Mouse (Mus musculus) CH12.LX (cell line): Measurements from ENCODE around the gene Cyp2b13. TPM values are rescaled to one million over a fixed set of nuclear protein-coding genes. Genes with fewer than 3 reads are reported as not detected.
"Not testable (repeated sequence)": the region's sequence is repeated elsewhere in the genome, so short reads cannot be mapped to it uniquely, and the experiment has no call there.

Experiments used
- DNase-seq: peaks from one replicate; pipeline ENCODE4 v3.0.0-alpha.2; 2013; ENCODE audit errors: extremely low read depth
- H3K27ac ChIP-seq: 2 replicates; pipeline ENCODE4 v1.5.1; 2012; ENCODE audit warnings: low read depth, mild to moderate bottlenecking, control low read depth, moderate library complexity; ENCODE audit not compliant: insufficient read depth
- H3K27me3 ChIP-seq: replicated peaks from 2 replicates; pipeline ENCODE3; 2012; ENCODE audit warnings: inconsistent platforms
- H3K36me3 ChIP-seq, 2 experiments: replicated peaks in 1 of 2; 2 replicates each; pipeline versions ENCODE3 to v1.6.1; 2012; ENCODE audit warnings: inconsistent platforms in 1 of 2, low read length in 1 of 2, mild to moderate bottlenecking in 1 of 2, mixed read lengths in 1 of 2, moderate library complexity in 1 of 2; ENCODE audit not compliant: control insufficient read depth in 1 of 2, insufficient read depth in 1 of 2
- H3K4me1 ChIP-seq, 2 experiments: 2 replicates each; pipeline ENCODE4 v1.6.1; 2012; ENCODE audit warnings: inconsistent platforms in 1 of 2, moderate library complexity in 1 of 2; ENCODE audit not compliant: insufficient read depth in 2 of 2, control insufficient read depth in 1 of 2
- H3K4me2 ChIP-seq: 2 replicates; pipeline ENCODE4 v1.6.1; 2012; ENCODE audit warnings: low read depth, mild to moderate bottlenecking, control low read depth; ENCODE audit not compliant: poor library complexity, insufficient read depth, severe bottlenecking
- H3K4me3 ChIP-seq, 3 experiments: fragments of 150-350 bp in 1 of 3; sonication (generic) in 1 of 3; replicated peaks in 1 of 3; 2 replicates each; pipeline versions ENCODE3 to v1.5.1; 2011 to 2012; ENCODE audit warnings: low read depth in 2 of 3, low read length in 2 of 3, mild to moderate bottlenecking in 2 of 3, moderate library complexity in 2 of 3, control low read depth in 1 of 3, improper control_type of control experiment in 1 of 3, inconsistent platforms in 1 of 3, mixed read lengths in 1 of 3; ENCODE audit not compliant: poor library complexity in 1 of 3
- H3K79me2 ChIP-seq: replicated peaks from 2 replicates; pipeline ENCODE4 v1.6.1; 2012; ENCODE audit warnings: mild to moderate bottlenecking, moderate library complexity; ENCODE audit not compliant: control insufficient read depth, poor library complexity, insufficient read depth, severe bottlenecking; ENCODE audit errors: extremely low read depth
- H3K9ac ChIP-seq: 2 replicates; pipeline ENCODE4 v1.6.1; 2012; ENCODE audit warnings: low read depth, mild to moderate bottlenecking, control low read depth, moderate library complexity; ENCODE audit not compliant: insufficient read depth
- H3K9me3 ChIP-seq: replicated peaks from 2 replicates; pipeline ENCODE3; 2012; ENCODE audit warnings: low read length, inconsistent platforms, mixed read lengths
- dilution Hi-C: fragments of 300-500 bp; cut with MboI; formaldehyde crosslinking; loops from 2 replicates; pipeline ENCODE4 v1.14.3; 2020; ENCODE audit warnings: low sequenced_read_pairs; ENCODE audit not compliant: extremely low pct_unique_long_range_greater_than_20kb, extremely low pct_ligation_motif_present
- in situ Hi-C: fragments of 300-500 bp; cut with MboI; formaldehyde crosslinking; loops from 3 replicates; pipeline ENCODE4 v1.14.3; 2019; ENCODE audit warnings: low sequenced_read_pairs, low pct_ligation_motif_present, low pct_unique_long_range_greater_than_20kb, mixed read lengths
- polyA plus RNA-seq: library from polyadenylated mRNA; unstranded; fragments of >175 nt; gene quantifications from 2 replicates; pipeline ENCODE4 v1.2.1, GENCODE M21; 2012; ENCODE audit warnings: low read depth; ENCODE audit not compliant: insufficient read length
- total RNA-seq, 2 experiments: library from RNA; depleted of rRNA; stranded (reverse); fragments of 300-350 nt in 1 of 2; fragments of >200 nt in 1 of 2; gene quantifications; 2 replicates each; pipeline ENCODE4 v1.2.3; 2012 to 2014

Cyp2b13 gene
- total RNA-seq (2012; rRNA removed) (0.08 and 0.13 TPM in 2 replicates), total RNA-seq (2014; rRNA removed) (not detected in 2 replicates), polyA plus RNA-seq (not detected in 2 replicates)

- DNase-seq, H3K36me3 ChIP-seq, H3K9ac ChIP-seq, H3K79me2 ChIP-seq, H3K27me3 ChIP-seq, H3K9me3 ChIP-seq, dilution Hi-C loops, in situ Hi-C loops, H3K4me1 ChIP-seq, H3K4me2 ChIP-seq, H3K4me3 ChIP-seq, H3K27ac ChIP-seq: not testable (repeated sequence)
These were observed at the start of gene Cyp2b13 for GRCm38 (mm10) chr7:26061197-26061596. Gene Cyp2b13, plus strand, starts transcription at chr7:26061497.

GRCm38 (mm10) chr7:26019814-26020332 is 41.4 kb upstream of the Cyp2b13 start:
- H3K9ac ChIP-seq, H3K27me3 ChIP-seq, DNase-seq, H3K4me2 ChIP-seq, H3K9me3 ChIP-seq, H3K36me3 ChIP-seq, dilution Hi-C loops, in situ Hi-C loops, H3K27ac ChIP-seq, H3K79me2 ChIP-seq, H3K4me3 ChIP-seq, H3K4me1 ChIP-seq: not testable (repeated sequence)

DNA sequence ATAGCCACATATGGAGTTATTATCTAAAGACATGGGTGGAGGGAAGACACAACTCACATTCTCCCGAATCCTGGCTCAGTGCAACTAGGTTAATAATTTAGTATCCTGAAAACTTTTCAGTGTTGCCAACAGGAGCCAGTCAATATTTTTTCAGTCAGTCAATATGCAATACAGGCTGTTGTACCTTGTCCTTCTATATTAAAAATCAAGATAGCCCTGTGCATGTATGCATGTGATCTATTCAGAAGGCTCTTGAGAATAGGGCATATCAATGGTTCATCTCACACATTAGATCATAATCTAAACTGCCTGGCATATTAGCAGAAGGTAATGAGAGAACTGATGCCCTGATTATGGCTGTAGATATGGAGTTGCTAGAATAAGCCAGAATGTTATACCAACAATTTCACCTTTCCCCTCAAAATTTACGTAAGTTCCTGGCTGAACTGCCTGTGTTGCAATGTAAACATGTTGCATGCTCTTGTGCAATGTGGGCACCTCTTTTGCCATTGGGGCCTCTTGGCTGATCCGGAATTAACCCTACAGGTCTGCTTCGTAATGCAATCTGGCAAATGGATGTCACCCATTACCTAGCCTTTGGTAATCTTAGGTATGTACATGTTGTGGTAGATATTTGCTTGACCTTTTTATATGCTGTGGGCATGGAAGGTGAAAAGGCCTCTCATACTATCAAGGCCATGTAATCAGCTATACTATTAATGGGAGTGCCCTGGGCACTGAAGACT is 6.2 kb upstream of the Cyp2b13 start:
- H3K27me3 ChIP-seq, DNase-seq, H3K4me2 ChIP-seq, dilution Hi-C loops, H3K9me3 ChIP-seq, H3K79me2 ChIP-seq, H3K4me1 ChIP-seq, H3K4me3 ChIP-seq, H3K36me3 ChIP-seq, in situ Hi-C loops, H3K27ac ChIP-seq, H3K9ac ChIP-seq: not testable (repeated sequence)

DNA sequence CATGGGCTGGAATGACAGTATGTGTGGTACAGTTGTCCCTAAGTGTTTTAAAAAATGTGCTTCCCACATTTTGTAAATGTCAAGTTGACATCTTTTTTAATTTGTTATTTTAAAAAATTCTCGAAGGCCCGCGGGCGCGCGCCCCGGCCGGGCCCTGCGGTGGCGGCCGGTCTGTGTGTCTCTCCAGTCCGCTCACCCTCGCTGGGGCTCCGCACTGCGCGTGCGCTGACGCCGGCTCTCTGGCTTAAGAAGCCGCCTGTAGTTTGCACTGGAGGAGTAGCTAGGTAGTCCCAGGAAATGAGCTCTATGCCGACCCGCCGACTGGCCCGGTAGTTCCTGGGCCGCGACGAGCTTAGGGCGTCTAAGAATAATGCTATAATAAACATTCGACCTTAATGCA is 10.4 kb downstream of the Cyp2b13 start:
- H3K36me3 ChIP-seq, H3K9ac ChIP-seq, in situ Hi-C loops, DNase-seq, dilution Hi-C loops, H3K4me1 ChIP-seq, H3K27me3 ChIP-seq, H3K9me3 ChIP-seq, H3K4me2 ChIP-seq, H3K79me2 ChIP-seq, H3K4me3 ChIP-seq, H3K27ac ChIP-seq: not testable (repeated sequence)
